Mouse (Mus musculus): Measurements from ENCODE around the gene Fign.
A peak's percentile ranks its signal among the peaks of the same experiment; 100 is the strongest.

Fign gene

GRCm38 (mm10) chr2:64048142-64048541, 49.7 kb downstream of the Fign start:
- DNase-seq: no peak

- DNase-seq: peak; percentile 61
Measured at GRCm38 (mm10) chr2:64043099-64043498, 54.7 kb downstream of the Fign start.

GRCm38 (mm10) chr2:64035393-64035792, 62.4 kb downstream of the Fign start:
- DNase-seq: no peak

- DNase-seq: no peak
Measured at GRCm38 (mm10) chr2:64033871-64034270, 64.0 kb downstream of the Fign start.

- DNase-seq: no peak
Measured at GRCm38 (mm10) chr2:64025961-64026360, 71.9 kb downstream of the Fign start.

GRCm38 (mm10) chr2:63994304-63995023, 103.4 kb downstream of the Fign start:
- DNase-seq: no peak

GRCm38 (mm10) chr2:63985426-63985825, 112.4 kb downstream of the Fign start:
- DNase-seq: no peak

GRCm38 (mm10) chr2:63982351-63982751, 115.5 kb downstream of the Fign start:
- DNase-seq: no peak

GRCm38 (mm10) chr2:63981449-63981848, 116.4 kb downstream of the Fign start:
- no peak for DNase-seq

- DNase-seq: no peak
Measured at GRCm38 (mm10) chr2:63969633-63970032, 128.2 kb downstream of the Fign start.

GRCm38 (mm10) chr2:63931041-63931440, 166.8 kb downstream of the Fign start:
- no peak for DNase-seq

GRCm38 (mm10) chr2:63926481-63927097, 171.2 kb downstream of the Fign start:
- DNase-seq: no peak

- DNase-seq: peak; percentile 65
Measured at GRCm38 (mm10) chr2:63925721-63926235, 172.1 kb downstream of the Fign start.

All from kidney, adult 9 months (tissue).